Mouse (Mus musculus) kidney, embryonic 15.5 days (tissue): ENCODE measurements around the gene Calm5. TPM values are rescaled to one million over a fixed set of nuclear protein-coding genes. Genes with fewer than 3 reads are reported as not detected.
A peak's percentile ranks its signal among the peaks of the same experiment; 100 is the strongest.

ENCODE experiments used
- ATAC-seq: fragments of 200-750 bp; cut with Nextera tagmentation; replicated peaks from 2 replicates; pipeline ENCODE4 v1.8.0; 2017; ENCODE audit warnings: moderate TSS enrichment; ENCODE audit not compliant: low FRiP score
- H3K27ac ChIP-seq: fragments of 300-500 bp; sonication (generic); 2 replicates; pipeline ENCODE4 v1.5.1; 2015; ENCODE audit warnings: mild to moderate bottlenecking, inconsistent platforms
- H3K27me3 ChIP-seq: fragments of 300-500 bp; sonication (generic); 2 replicates; pipeline ENCODE4 v1.6.1; 2015; ENCODE audit warnings: inconsistent platforms
- H3K36me3 ChIP-seq: fragments of 300-500 bp; sonication (generic); 2 replicates; pipeline ENCODE4 v1.6.1; 2015; ENCODE audit warnings: inconsistent platforms
- H3K4me1 ChIP-seq: fragments of 300-500 bp; sonication (generic); 2 replicates; pipeline ENCODE4 v1.6.1; 2015; ENCODE audit warnings: inconsistent platforms
- H3K4me2 ChIP-seq: fragments of 300-500 bp; sonication (generic); 2 replicates; pipeline ENCODE4 v1.6.1; 2015; ENCODE audit warnings: moderate library complexity, mild to moderate bottlenecking, inconsistent platforms
- H3K4me3 ChIP-seq: fragments of 300-500 bp; sonication (generic); replicated peaks from 2 replicates; pipeline ENCODE4 v1.5.1; 2015; ENCODE audit warnings: mild to moderate bottlenecking, inconsistent platforms
- H3K9ac ChIP-seq: fragments of 300-500 bp; sonication (generic); 2 replicates; pipeline ENCODE4 v1.6.1; 2015; ENCODE audit warnings: mild to moderate bottlenecking, inconsistent platforms
- H3K9me3 ChIP-seq: fragments of 300-500 bp; sonication (generic); replicated peaks from 2 replicates; pipeline ENCODE4 v1.6.1; 2016; ENCODE audit warnings: inconsistent platforms
- WGBS: fragments of 180-500 bp; shearing (Covaris S2); methylation state at CpG from one replicate; pipeline ENCODE4 v1.1.7; 2015; ENCODE audit warnings: mixed read lengths; 5-methylcytosine and 5-hydroxymethylcytosine counted together
- polyA plus RNA-seq: library from polyadenylated mRNA; unstranded; fragments of >200 nt; fragmentation: Nextera tagmentation; extraction: Ambion mirVana; gene quantifications from 2 replicates; pipeline ENCODE4 v1.2.1, GENCODE M21; 2015

The Calm5 gene
- polyA plus RNA-seq, 1 experiment from 2014 or later = not detected

DNA sequence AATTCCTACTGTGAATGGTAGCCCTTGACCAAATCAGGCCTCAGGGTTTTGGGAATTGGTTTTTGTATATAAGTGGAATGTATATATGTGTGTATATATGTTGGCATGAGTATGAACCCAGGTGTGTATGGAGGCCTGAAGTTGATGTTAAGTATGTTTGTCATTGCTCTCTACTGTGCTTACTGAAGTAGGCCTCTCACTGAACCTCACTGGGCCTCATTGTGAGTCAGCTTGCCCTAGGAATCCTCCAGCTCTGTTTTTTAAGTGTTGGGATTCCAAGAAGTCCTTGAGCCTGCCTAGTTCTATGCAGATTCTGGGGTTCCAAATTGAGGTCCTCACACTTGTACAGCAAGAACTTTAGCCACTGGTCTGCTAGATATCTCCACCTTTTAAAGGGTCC is 15.9 kb downstream of the Calm5 start:
- Histone ChIP-seq H3K36me3 (no peaks in the 10 kb centered on the region), H3K4me1 (no peaks in the 10 kb centered on the region), H3K9me3 (no peaks in the 10 kb centered on the region), H3K9ac (no peak overlapping the region), H3K27me3 (no peaks in the 10 kb centered on the region), H3K4me2 (no peak overlapping the region), H3K27ac (no peak overlapping the region), H3K4me3 (no peak overlapping the region)
- no peak for ATAC-seq

DNA sequence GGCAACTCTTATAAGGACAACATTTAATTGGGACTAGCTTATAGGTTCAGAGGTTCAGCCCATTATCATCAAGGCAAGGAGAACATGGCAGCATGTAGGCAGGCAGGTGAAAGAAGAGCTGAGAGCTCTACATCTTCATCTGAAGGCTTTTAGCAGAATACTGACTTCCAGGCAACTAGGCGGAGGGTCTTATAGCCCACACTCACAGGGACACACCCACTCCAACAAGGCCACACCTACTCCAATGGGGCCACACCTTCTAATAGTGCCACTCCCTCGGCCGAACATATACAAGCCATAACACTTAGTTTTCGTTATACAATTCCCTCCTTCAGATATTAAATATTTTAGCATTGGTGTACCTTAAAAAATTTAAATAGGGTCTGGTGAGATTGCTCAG is 18.9 kb downstream of the Calm5 start:
- 90% methylated on average over 4 of the region's 4 CpGs for WGBS
- no peak for ATAC-seq
- no peaks in the 10 kb centered on the region for H3K27me3 ChIP-seq
- H3K9me3 ChIP-seq = no peaks in the 10 kb centered on the region
- no peak overlapping the region for H3K4me3 ChIP-seq
- no peak overlapping the region for H3K9ac ChIP-seq
- peaks cover 12% of the 10 kb centered on the region; the same call in 1 of the 2 replicates for H3K4me1 ChIP-seq
- H3K4me2 ChIP-seq = no peak overlapping the region
- no peak overlapping the region for H3K27ac ChIP-seq
- no peaks in the 10 kb centered on the region for H3K36me3 ChIP-seq

DNA sequence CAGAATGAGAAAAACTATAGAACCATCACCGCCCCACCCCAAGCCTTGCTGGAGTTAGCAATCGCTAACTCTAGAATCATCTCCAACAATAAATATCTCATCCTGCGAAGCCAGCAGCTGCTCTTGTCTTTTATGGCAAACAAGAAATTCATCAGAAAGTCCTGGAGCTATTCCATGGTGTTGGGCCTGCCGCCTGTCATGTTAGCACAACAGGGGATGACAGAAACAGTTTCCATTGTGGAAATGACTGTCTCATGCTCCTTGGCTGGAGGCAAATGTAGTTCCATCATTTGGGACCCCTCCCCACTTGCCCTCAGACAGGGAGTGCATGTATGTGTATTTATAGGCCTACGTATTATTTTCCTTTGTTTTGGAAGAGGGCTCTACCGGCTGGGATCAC is 22.5 kb downstream of the Calm5 start:
- Histone ChIP-seq H3K27ac (no peak overlapping the region), H3K27me3 (no peaks in the 10 kb centered on the region), H3K4me3 (no peak overlapping the region), H3K4me1 (peaks cover 12% of the 10 kb centered on the region; the same call in 1 of the 2 replicates), H3K4me2 (no peak overlapping the region), H3K36me3 (peaks cover 9% of the 10 kb centered on the region), H3K9ac (no peak overlapping the region), H3K9me3 (no peaks in the 10 kb centered on the region)
- WGBS = 70% methylated on average over 6 of the region's 6 CpGs
- ATAC-seq = no peak

DNA sequence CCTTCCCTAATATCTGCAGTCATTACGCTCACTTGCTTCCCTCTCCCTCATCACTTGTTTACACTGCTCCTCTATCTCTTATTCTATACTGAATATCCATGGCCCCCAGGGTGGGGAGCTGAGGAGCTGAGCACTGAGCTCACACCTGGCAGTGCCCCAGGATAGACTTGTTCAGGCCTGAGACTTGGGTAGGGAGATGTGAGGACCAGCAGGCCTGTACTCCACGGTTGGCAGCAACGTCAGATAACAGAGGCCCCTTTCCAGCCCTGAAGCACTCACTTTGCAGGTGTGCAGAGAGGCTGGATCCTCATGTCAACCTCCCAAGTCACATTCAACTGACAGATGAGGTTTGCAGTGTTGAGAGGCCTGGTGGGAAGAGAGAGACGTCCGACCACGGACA is 23.2 kb downstream of the Calm5 start:
- peak; percentile 30; the same call in 1 of the 2 replicates for ATAC-seq
- WGBS = 54% methylated on average over 6 of the region's 6 CpGs

DNA sequence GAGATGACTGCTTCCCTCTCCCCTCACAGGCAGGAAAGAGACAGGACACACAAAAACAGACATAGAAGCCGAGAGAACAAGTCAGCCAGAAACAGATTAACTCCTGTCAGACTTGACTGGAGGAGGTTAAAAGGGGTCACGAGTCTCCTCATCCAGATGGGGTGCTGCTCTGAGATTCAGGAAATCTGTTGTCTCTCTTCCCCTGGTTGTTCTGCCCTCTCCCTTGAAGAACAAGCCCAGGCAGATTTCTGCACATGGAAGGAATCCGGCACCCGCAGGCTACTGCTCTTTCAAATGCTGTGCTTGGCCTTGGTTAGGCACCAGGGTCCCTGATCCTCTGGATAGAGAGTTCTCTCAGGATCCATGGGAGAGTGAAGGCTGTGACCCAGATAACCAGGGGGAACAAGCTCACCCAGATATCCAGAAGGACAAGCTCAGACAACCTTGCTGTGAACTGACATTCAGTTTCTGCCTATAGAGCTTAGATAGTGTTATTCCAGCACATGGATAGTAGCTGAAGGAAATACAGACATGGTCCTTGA is 23.8 kb downstream of the Calm5 start:
- Histone ChIP-seq H3K4me2 (no peak overlapping the region), H3K4me3 (no peak overlapping the region), H3K27ac (no peak overlapping the region), H3K36me3 (peaks cover 21% of the 10 kb centered on the region), H3K9ac (no peak overlapping the region), H3K4me1 (peaks cover 12% of the 10 kb centered on the region; the same call in 1 of the 2 replicates), H3K9me3 (no peaks in the 10 kb centered on the region), H3K27me3 (no peaks in the 10 kb centered on the region)
- ATAC-seq = peak; percentile 10; the same call in 1 of the 2 replicates
- 40% methylated on average over 4 of the region's 4 CpGs for WGBS

More for the DNA sequence above, 23.2 kb downstream of the Calm5 start:
- no peak overlapping the region for H3K9ac ChIP-seq
- H3K27me3 ChIP-seq = no peaks in the 10 kb centered on the region
- peaks cover 17% of the 10 kb centered on the region for H3K36me3 ChIP-seq
- no peak overlapping the region for H3K4me2 ChIP-seq
- no peak overlapping the region for H3K4me3 ChIP-seq
- H3K27ac ChIP-seq = no peak overlapping the region
- peaks cover 12% of the 10 kb centered on the region; the same call in 1 of the 2 replicates for H3K4me1 ChIP-seq
- no peaks in the 10 kb centered on the region for H3K9me3 ChIP-seq

DNA sequence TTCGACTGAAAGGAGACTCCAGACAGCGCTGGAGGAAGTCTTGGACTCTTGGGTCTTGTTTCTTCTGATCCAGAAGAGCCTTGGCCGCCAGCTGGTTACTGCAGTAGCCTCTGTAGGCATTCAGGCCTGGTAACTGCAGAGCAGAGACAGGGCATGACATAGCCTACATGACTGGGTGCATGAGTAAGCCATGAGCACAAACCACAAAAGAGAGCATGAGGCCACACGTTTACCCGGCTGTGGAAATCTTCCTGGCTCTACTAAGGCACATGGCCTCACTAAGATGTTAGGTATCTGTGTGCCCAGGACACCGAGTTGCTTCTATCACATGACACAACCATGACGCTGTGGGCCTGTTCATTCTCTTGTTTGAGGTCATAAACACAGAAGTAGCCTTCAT is 32.7 kb downstream of the Calm5 start:
- H3K4me3 ChIP-seq = no peak overlapping the region
- H3K9ac ChIP-seq = no peak overlapping the region
- 92% methylated on average over 7 of the region's 7 CpGs for WGBS
- H3K9me3 ChIP-seq = no peaks in the 10 kb centered on the region
- ATAC-seq = no peak
- H3K27me3 ChIP-seq = no peaks in the 10 kb centered on the region
- H3K27ac ChIP-seq = no peak overlapping the region
- H3K36me3 ChIP-seq = peaks cover 64% of the 10 kb centered on the region
- no peak overlapping the region for H3K4me2 ChIP-seq
- peaks cover 4% of the 10 kb centered on the region for H3K4me1 ChIP-seq

DNA sequence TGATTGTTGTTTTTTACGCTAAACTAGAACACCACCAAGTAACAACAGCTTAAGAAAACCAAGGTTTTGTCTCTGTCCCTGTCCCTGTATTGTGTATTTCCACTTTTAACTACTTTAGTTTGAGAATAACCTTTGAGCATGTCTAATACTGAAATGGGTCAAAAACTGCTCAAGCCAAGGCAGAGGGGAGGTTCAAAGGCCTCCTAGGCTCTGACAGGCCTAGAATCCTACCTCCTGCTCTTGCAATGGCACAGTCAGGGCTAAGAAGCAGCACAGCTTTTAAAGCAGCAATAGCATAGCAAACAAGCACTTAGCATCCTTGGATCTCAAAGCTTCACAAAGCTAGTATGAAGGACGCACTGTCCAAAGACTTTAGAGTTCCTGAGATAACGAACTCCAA is 35.1 kb downstream of the Calm5 start:
- peaks cover 46% of the 10 kb centered on the region for H3K36me3 ChIP-seq
- H3K4me1 ChIP-seq = peaks cover 16% of the 10 kb centered on the region
- H3K27ac ChIP-seq = no peak overlapping the region
- no peak for ATAC-seq
- no peak overlapping the region for H3K9ac ChIP-seq
- H3K4me3 ChIP-seq = no peak overlapping the region
- H3K27me3 ChIP-seq = no peaks in the 10 kb centered on the region
- no peak overlapping the region for H3K4me2 ChIP-seq
- 91% methylated on average over 3 of the region's 3 CpGs for WGBS
- H3K9me3 ChIP-seq = no peaks in the 10 kb centered on the region

DNA sequence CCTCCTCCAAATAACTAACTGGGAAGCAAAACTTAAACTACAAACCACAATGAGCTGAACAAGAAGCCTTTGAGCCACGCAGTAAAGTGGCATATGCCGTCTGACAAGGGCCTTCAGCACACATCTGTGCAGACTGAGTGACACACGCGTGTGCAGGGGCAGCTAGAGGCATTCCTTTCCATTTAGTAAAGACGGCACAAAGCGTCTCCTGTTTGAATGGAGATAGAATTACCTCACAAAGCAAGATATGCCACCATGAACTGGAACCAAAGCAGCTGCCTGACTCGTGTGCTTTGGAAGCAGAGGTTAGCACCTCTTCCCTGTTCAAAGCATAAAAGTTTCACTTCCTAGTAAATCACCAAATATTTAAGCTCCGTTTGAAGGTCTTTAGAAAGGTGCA is 36.1 kb downstream of the Calm5 start:
- peaks cover 37% of the 10 kb centered on the region for H3K36me3 ChIP-seq
- H3K4me3 ChIP-seq = no peak overlapping the region
- no peaks in the 10 kb centered on the region for H3K9me3 ChIP-seq
- 25% methylated on average over 8 of the region's 8 CpGs for WGBS
- H3K9ac ChIP-seq = no peak overlapping the region
- H3K4me1 ChIP-seq = peaks cover 19% of the 10 kb centered on the region
- H3K27me3 ChIP-seq = no peaks in the 10 kb centered on the region
- H3K27ac ChIP-seq = no peak overlapping the region
- 0 out of 2 replicates have a peak overlapping the region, but pooled peaks have one; percentile 6 for H3K4me2 ChIP-seq
- no peak for ATAC-seq

DNA sequence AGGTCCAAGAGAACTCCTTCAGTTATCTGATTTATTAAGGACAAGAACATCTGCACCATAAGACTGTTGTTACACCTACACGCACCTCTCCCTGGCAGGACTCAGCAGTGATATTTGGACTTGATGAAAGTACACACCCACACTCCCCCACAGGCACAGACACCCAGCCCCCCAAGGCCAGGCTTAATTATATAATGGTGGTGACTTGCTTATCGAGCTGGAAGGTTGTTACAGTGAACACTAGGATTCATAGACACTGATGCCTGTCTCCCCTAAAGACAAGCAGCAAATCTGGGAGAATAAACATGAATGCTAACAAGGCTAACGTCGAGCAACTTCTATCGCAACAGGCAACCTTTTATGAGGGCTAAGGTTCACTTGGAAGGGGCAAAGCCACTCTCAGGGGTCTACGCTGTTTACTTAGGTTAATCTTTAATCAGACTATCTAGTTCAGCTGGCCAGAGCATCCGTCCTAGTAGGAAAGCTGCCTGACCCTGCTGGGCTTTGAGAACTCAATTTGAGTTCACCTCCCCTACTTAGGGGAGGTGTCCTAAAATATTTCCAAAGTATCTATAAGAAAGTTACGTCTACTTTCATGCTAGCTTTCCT is 37.6 kb downstream of the Calm5 start:
- Histone ChIP-seq H3K27me3 (no peaks in the 10 kb centered on the region), H3K9ac (no peak overlapping the region; the same call in 1 of the 2 replicates), H3K4me2 (peak overlapping the region; percentile 67), H3K4me3 (peak overlapping the region; percentile 62), H3K4me1 (peaks cover 19% of the 10 kb centered on the region), H3K27ac (peak overlapping the region; percentile 54), H3K9me3 (no peaks in the 10 kb centered on the region), H3K36me3 (peaks cover 22% of the 10 kb centered on the region)
- WGBS = 28% methylated on average over 8 of the region's 8 CpGs
- ATAC-seq = peak; percentile 19; the same call in 1 of the 2 replicates

DNA sequence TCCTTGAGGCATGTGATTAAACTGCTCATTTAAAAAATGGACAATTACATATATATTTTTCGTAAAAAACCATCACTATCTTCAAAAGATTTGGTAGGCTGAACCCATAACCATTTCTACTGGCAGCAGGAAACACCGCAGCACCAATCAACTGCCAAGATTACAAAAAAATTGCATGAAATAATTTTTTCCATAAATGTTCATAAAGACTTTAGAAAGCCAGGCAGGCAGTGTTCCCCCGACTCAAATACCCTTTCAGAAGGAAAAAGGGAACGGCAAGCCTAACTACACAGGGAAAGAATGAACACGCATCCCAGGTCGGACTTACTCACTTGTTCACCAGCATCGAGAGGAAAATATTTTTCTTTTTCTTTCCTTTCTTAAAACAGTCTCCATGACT is 38.6 kb downstream of the Calm5 start:
- peaks cover 19% of the 10 kb centered on the region for H3K4me1 ChIP-seq
- H3K36me3 ChIP-seq = peaks cover 11% of the 10 kb centered on the region
- H3K4me2 ChIP-seq = peak overlapping the region; percentile 67
- ATAC-seq = no peak
- WGBS = 16% methylated on average over 7 of the region's 7 CpGs
- no peaks in the 10 kb centered on the region for H3K9me3 ChIP-seq
- peak overlapping the region; percentile 65 for H3K9ac ChIP-seq
- H3K27me3 ChIP-seq = no peaks in the 10 kb centered on the region
- no peak overlapping the region for H3K27ac ChIP-seq
- H3K4me3 ChIP-seq = peak overlapping the region; percentile 62

DNA sequence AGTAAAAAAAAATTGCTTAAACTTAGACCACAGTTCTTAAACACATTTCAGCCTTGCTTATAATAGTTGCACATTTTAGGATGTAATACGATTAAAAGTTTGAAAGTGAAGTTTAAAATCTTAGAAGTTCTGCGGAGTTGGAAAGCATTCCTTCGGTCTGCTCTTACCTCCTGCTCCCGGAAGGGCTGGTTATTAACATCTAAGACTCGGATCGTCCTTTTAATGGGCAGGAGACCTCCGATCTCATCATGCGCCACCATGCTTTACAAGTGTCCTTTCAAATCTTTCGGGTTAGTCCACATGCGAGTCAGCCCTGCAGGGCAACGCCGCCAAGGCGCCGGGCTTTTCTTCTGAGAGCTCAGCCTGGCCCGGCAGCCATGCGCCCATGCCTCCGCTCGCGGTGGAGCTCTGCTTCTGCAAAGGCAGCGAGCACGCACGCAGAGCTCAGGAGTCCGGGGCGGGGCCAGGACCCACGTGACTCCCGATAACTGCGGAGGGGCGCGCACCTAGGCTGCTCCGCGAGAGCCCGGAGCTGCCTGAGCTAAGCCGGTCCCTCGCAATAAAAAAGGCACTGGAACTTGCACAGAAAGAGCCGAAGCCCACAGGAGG is 39.3 kb downstream of the Calm5 start:
- Histone ChIP-seq H3K9ac (peak overlapping the region; percentile 65), H3K4me2 (peak overlapping the region; percentile 67), H3K27ac (peak overlapping the region; percentile 84), H3K4me1 (peaks cover 19% of the 10 kb centered on the region), H3K27me3 (no peaks in the 10 kb centered on the region), H3K4me3 (peak overlapping the region; percentile 62), H3K36me3 (peaks cover 5% of the 10 kb centered on the region), H3K9me3 (no peaks in the 10 kb centered on the region)
- peak; percentile 99 for ATAC-seq
- WGBS = under 1% methylated on average over 35 of the region's 35 CpGs

DNA sequence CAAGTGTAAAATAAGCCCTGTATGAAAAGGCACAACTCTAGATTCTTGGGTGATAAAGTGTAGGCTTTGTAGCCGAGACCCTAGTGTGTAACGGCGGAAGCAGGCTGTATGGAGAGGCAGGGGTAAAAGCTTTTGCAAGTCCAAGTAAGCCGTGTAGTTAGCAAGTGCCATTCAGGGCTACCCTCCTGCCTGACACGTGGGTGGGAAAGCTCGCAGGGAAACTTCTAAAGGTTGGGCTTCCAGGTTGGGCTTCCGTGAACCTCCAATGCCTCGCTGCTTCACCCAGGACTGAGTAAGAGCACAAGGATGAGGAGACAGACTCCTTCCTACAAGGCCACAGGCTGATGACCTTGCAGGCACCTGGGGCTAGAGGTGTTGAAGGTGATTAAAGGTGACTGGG is 40.6 kb downstream of the Calm5 start:
- H3K27ac ChIP-seq = no peak overlapping the region
- peaks cover 8% of the 10 kb centered on the region for H3K36me3 ChIP-seq
- no peak for ATAC-seq
- H3K9me3 ChIP-seq = no peaks in the 10 kb centered on the region
- no peak overlapping the region for H3K4me2 ChIP-seq
- 72% methylated on average over 8 of the region's 8 CpGs for WGBS
- H3K4me1 ChIP-seq = peaks cover 19% of the 10 kb centered on the region
- H3K9ac ChIP-seq = no peak overlapping the region
- no peaks in the 10 kb centered on the region for H3K27me3 ChIP-seq
- H3K4me3 ChIP-seq = no peak overlapping the region
